Mouse (Mus musculus): ENCODE measurements around the gene Cmss1. TPM values are rescaled to one million over a fixed set of nuclear protein-coding genes. Genes with fewer than 3 reads are reported as not detected.

The Cmss1 gene
- polyA plus RNA-seq, 1 experiment, result 18.8 TPM

- Histone ChIP-seq H3K4me1 (ENCODE audit: control insufficient read depth, insufficient read depth, low read length) (no peaks in the 10 kb centered on the region), H3K27ac (ENCODE audit: control insufficient read depth, insufficient read depth, low read depth, low read length, poor library complexity) (no peak overlapping the region), H3K4me3 (replicated peaks; ENCODE audit: control insufficient read depth, low read depth, low read length) (no peak overlapping the region)
- WGBS, result 67% methylated on average over 31 of the region's 31 CpGs
- TF ChIP-seq POLR2A (IDR thresholded peaks at IDR 0.05; ENCODE audit: borderline replicate concordance, control insufficient read depth, low read depth, low read length), result no peak
- TF ChIP-seq CTCF (IDR thresholded peaks at IDR 0.05; ENCODE audit: control insufficient read depth, insufficient read depth, low read length), result no peak
Observed at GRCm38 (mm10) chr16:57280221-57281217, 326.1 kb downstream of the Cmss1 start.

- Histone ChIP-seq H3K4me3 (replicated peaks; ENCODE audit: control insufficient read depth, low read depth, low read length) (no peak overlapping the region), H3K27ac (ENCODE audit: control insufficient read depth, insufficient read depth, low read depth, low read length, poor library complexity) (no peak overlapping the region), H3K4me1 (ENCODE audit: control insufficient read depth, insufficient read depth, low read length) (no peaks in the 10 kb centered on the region)
- no peak for TF ChIP-seq POLR2A (IDR thresholded peaks at IDR 0.05; ENCODE audit: borderline replicate concordance, control insufficient read depth, low read depth, low read length)
- TF ChIP-seq CTCF (IDR thresholded peaks at IDR 0.05; ENCODE audit: control insufficient read depth, insufficient read depth, low read length), result no peak
- 78% methylated on average over 12 of the region's 12 CpGs for WGBS
Observed at GRCm38 (mm10) chr16:57278976-57279626, 327.6 kb downstream of the Cmss1 start.

GRCm38 (mm10) chr16:57269751-57270150 lies 336.9 kb downstream of the Cmss1 start:
- Histone ChIP-seq H3K4me1 (ENCODE audit: control insufficient read depth, insufficient read depth, low read length) (no peaks in the 10 kb centered on the region), H3K27ac (ENCODE audit: control insufficient read depth, insufficient read depth, low read depth, low read length, poor library complexity) (no peak overlapping the region), H3K4me3 (replicated peaks; ENCODE audit: control insufficient read depth, low read depth, low read length) (no peak overlapping the region)
- TF ChIP-seq CTCF (IDR thresholded peaks at IDR 0.05; ENCODE audit: control insufficient read depth, insufficient read depth, low read length) (no peak), POLR2A (IDR thresholded peaks at IDR 0.05; ENCODE audit: borderline replicate concordance, control insufficient read depth, low read depth, low read length) (no peak)
- WGBS, result 92% methylated on average over 13 of the region's 13 CpGs

GRCm38 (mm10) chr16:57268058-57268841 lies 338.4 kb downstream of the Cmss1 start:
- 87% methylated on average over 14 of the region's 14 CpGs for WGBS
- no peak for TF ChIP-seq CTCF (IDR thresholded peaks at IDR 0.05; ENCODE audit: control insufficient read depth, insufficient read depth, low read length)
- no peak for TF ChIP-seq POLR2A (IDR thresholded peaks at IDR 0.05; ENCODE audit: borderline replicate concordance, control insufficient read depth, low read depth, low read length)
- H3K4me3 ChIP-seq (replicated peaks; ENCODE audit: control insufficient read depth, low read depth, low read length), result no peak overlapping the region
- H3K4me1 ChIP-seq (ENCODE audit: control insufficient read depth, insufficient read depth, low read length), result no peaks in the 10 kb centered on the region
- H3K27ac ChIP-seq (ENCODE audit: control insufficient read depth, insufficient read depth, low read depth, low read length, poor library complexity), result no peak overlapping the region

- TF ChIP-seq CTCF (IDR thresholded peaks at IDR 0.05; ENCODE audit: control insufficient read depth, insufficient read depth, low read length) (no peak), POLR2A (IDR thresholded peaks at IDR 0.05; ENCODE audit: borderline replicate concordance, control insufficient read depth, low read depth, low read length) (no peak)
- Histone ChIP-seq H3K4me3 (replicated peaks; ENCODE audit: control insufficient read depth, low read depth, low read length) (no peak overlapping the region), H3K27ac (ENCODE audit: control insufficient read depth, insufficient read depth, low read depth, low read length, poor library complexity) (no peak overlapping the region), H3K4me1 (ENCODE audit: control insufficient read depth, insufficient read depth, low read length) (no peaks in the 10 kb centered on the region)
- WGBS, result 35% methylated on average over 1 of the region's 1 CpGs
Observed at GRCm38 (mm10) chr16:57267068-57267467, 339.6 kb downstream of the Cmss1 start.

- TF ChIP-seq CTCF (IDR thresholded peaks at IDR 0.05; ENCODE audit: control insufficient read depth, insufficient read depth, low read length) (no peak), POLR2A (IDR thresholded peaks at IDR 0.05; ENCODE audit: borderline replicate concordance, control insufficient read depth, low read depth, low read length) (no peak)
- Histone ChIP-seq H3K27ac (ENCODE audit: control insufficient read depth, insufficient read depth, low read depth, low read length, poor library complexity) (no peak overlapping the region), H3K4me3 (replicated peaks; ENCODE audit: control insufficient read depth, low read depth, low read length) (no peak overlapping the region), H3K4me1 (ENCODE audit: control insufficient read depth, insufficient read depth, low read length) (no peaks in the 10 kb centered on the region; the same call in 1 of the 2 replicates)
- 82% methylated on average over 10 of the region's 10 CpGs for WGBS
Observed at GRCm38 (mm10) chr16:57260152-57260551, 346.5 kb downstream of the Cmss1 start.

GRCm38 (mm10) chr16:57259356-57260083 lies 347.1 kb downstream of the Cmss1 start:
- 44% methylated on average over 13 of the region's 13 CpGs for WGBS

More at GRCm38 (mm10) chr16:57259356-57260083, 347.1 kb downstream of the Cmss1 start:
- Histone ChIP-seq H3K4me1 (ENCODE audit: control insufficient read depth, insufficient read depth, low read length) (no peaks in the 10 kb centered on the region; the same call in 1 of the 2 replicates), H3K4me3 (replicated peaks; ENCODE audit: control insufficient read depth, low read depth, low read length) (no peak overlapping the region), H3K27ac (ENCODE audit: control insufficient read depth, insufficient read depth, low read depth, low read length, poor library complexity) (no peak overlapping the region)
- no peak for TF ChIP-seq CTCF (IDR thresholded peaks at IDR 0.05; ENCODE audit: control insufficient read depth, insufficient read depth, low read length)
- TF ChIP-seq POLR2A (IDR thresholded peaks at IDR 0.05; ENCODE audit: borderline replicate concordance, control insufficient read depth, low read depth, low read length), result no peak

Other genes with a start within 250 kb of the Cmss1 start
- 2.4 and 4.0 TPM in 2 replicates for gene Col8a1, start 147.9 kb upstream of the Cmss1 start, polyA plus RNA-seq (2011; ENCODE audit: insufficient read depth, insufficient read length, low replicate concordance, missing spikeins)

Data from bone marrow, adult 2 months (tissue).